Mouse (Mus musculus): ENCODE results near the gene Fbxw4. TPM values are rescaled to one million over a fixed set of nuclear protein-coding genes. Genes with fewer than 3 reads are reported as not detected.

The Fbxw4 gene
- polyA plus RNA-seq, 1 experiment from 2014 or later: 3.3 TPM

GRCm38 (mm10) chr19:45577141-45577750, 82.9 kb downstream of the Fbxw4 start:
- 68% methylated on average over 14 of the region's 14 CpGs for WGBS
- Histone ChIP-seq H3K4me3 (ENCODE audit: low read depth, low read length) (no peak overlapping the region), H3K27ac (replicated peaks; ENCODE audit: low read depth, low read length) (no peak overlapping the region), H3K4me2 (ENCODE audit: low read depth, severe bottlenecking) (no peak overlapping the region), H3K9me3 (ENCODE audit: control insufficient read depth, low read length) (no peaks in the 10 kb centered on the region), H3K27me3 (ENCODE audit: control insufficient read depth, insufficient read depth, low read length) (no peaks in the 10 kb centered on the region), H3K36me3 (ENCODE audit: control insufficient read depth, insufficient read depth, low read length) (peaks cover 2% of the 10 kb centered on the region; the same call in 1 of the 2 replicates), H3K9ac (ENCODE audit: low read length) (no peak overlapping the region), H3K4me1 (ENCODE audit: control insufficient read depth, insufficient read depth, low read length) (peaks cover 19% of the 10 kb centered on the region)
- no peak for ATAC-seq (ENCODE audit: insufficient number of reproducible peaks, low FRiP score, low TSS enrichment, low read depth)
- DNase-seq (ENCODE audit: low spot score): no peak

GRCm38 (mm10) chr19:45575632-45576001, 84.5 kb downstream of the Fbxw4 start:
- no peak for DNase-seq (ENCODE audit: low spot score)

GRCm38 (mm10) chr19:45574941-45575631, 85.0 kb downstream of the Fbxw4 start:
- H3K27ac ChIP-seq (replicated peaks; ENCODE audit: low read depth, low read length): no peak overlapping the region
- H3K4me2 ChIP-seq (ENCODE audit: low read depth, severe bottlenecking): no peak overlapping the region
- peak overlapping the region; percentile 1; the same call in 1 of the 2 replicates for H3K9ac ChIP-seq (ENCODE audit: low read length)
- peaks cover 19% of the 10 kb centered on the region for H3K4me1 ChIP-seq (ENCODE audit: control insufficient read depth, insufficient read depth, low read length)
- ATAC-seq (ENCODE audit: insufficient number of reproducible peaks, low FRiP score, low TSS enrichment, low read depth) (no peak), DNase-seq (ENCODE audit: low spot score) (no peak)
- 50% methylated on average over 19 of the region's 19 CpGs for WGBS
- H3K27me3 ChIP-seq (ENCODE audit: control insufficient read depth, insufficient read depth, low read length): no peaks in the 10 kb centered on the region
- H3K4me3 ChIP-seq (ENCODE audit: low read depth, low read length): no peak overlapping the region
- peaks cover 2% of the 10 kb centered on the region; the same call in 1 of the 2 replicates for H3K36me3 ChIP-seq (ENCODE audit: control insufficient read depth, insufficient read depth, low read length)
- no peaks in the 10 kb centered on the region for H3K9me3 ChIP-seq (ENCODE audit: control insufficient read depth, low read length)

More at GRCm38 (mm10) chr19:45575632-45576001, 84.5 kb downstream of the Fbxw4 start:
- H3K4me3 ChIP-seq (ENCODE audit: low read depth, low read length): no peak overlapping the region
- H3K36me3 ChIP-seq (ENCODE audit: control insufficient read depth, insufficient read depth, low read length): peaks cover 2% of the 10 kb centered on the region; the same call in 1 of the 2 replicates
- no peak overlapping the region for H3K4me2 ChIP-seq (ENCODE audit: low read depth, severe bottlenecking)
- H3K27me3 ChIP-seq (ENCODE audit: control insufficient read depth, insufficient read depth, low read length): no peaks in the 10 kb centered on the region
- H3K27ac ChIP-seq (replicated peaks; ENCODE audit: low read depth, low read length): no peak overlapping the region
- H3K9ac ChIP-seq (ENCODE audit: low read length): no peak overlapping the region
- peaks cover 18% of the 10 kb centered on the region for H3K4me1 ChIP-seq (ENCODE audit: control insufficient read depth, insufficient read depth, low read length)
- 5% methylated on average over 8 of the region's 8 CpGs for WGBS
- no peaks in the 10 kb centered on the region for H3K9me3 ChIP-seq (ENCODE audit: control insufficient read depth, low read length)
- ATAC-seq (ENCODE audit: insufficient number of reproducible peaks, low FRiP score, low TSS enrichment, low read depth): no peak

- H3K27me3 ChIP-seq (ENCODE audit: control insufficient read depth, insufficient read depth, low read length): 0 out of 2 replicates have a peak, but pooled peaks cover 3% of the 10 kb centered on the region
- H3K27ac ChIP-seq (replicated peaks; ENCODE audit: low read depth, low read length): 0 out of 2 replicates have a peak overlapping the region, but pooled peaks have one; percentile 30
- H3K9me3 ChIP-seq (ENCODE audit: control insufficient read depth, low read length): no peaks in the 10 kb centered on the region
- no peak overlapping the region for H3K4me3 ChIP-seq (ENCODE audit: low read depth, low read length)
- H3K36me3 ChIP-seq (ENCODE audit: control insufficient read depth, insufficient read depth, low read length): peaks cover 2% of the 10 kb centered on the region; the same call in 1 of the 2 replicates
- WGBS: 74% methylated on average over 7 of the region's 7 CpGs
- no peak for ATAC-seq (ENCODE audit: insufficient number of reproducible peaks, low FRiP score, low TSS enrichment, low read depth)
- DNase-seq (ENCODE audit: low spot score): no peak
- H3K4me2 ChIP-seq (ENCODE audit: low read depth, severe bottlenecking): no peak overlapping the region
- H3K9ac ChIP-seq (ENCODE audit: low read length): no peak overlapping the region
- peaks cover 26% of the 10 kb centered on the region for H3K4me1 ChIP-seq (ENCODE audit: control insufficient read depth, insufficient read depth, low read length)
Observed at GRCm38 (mm10) chr19:45574339-45574898, 85.7 kb downstream of the Fbxw4 start.

GRCm38 (mm10) chr19:45573861-45574267, 86.2 kb downstream of the Fbxw4 start:
- H3K4me1 ChIP-seq (ENCODE audit: control insufficient read depth, insufficient read depth, low read length): peaks cover 31% of the 10 kb centered on the region
- peak; percentile 78 for DNase-seq (ENCODE audit: low spot score)
- 28% methylated on average over 6 of the region's 6 CpGs for WGBS
- H3K27ac ChIP-seq (replicated peaks; ENCODE audit: low read depth, low read length): no peak overlapping the region
- peaks cover 2% of the 10 kb centered on the region; the same call in 1 of the 2 replicates for H3K36me3 ChIP-seq (ENCODE audit: control insufficient read depth, insufficient read depth, low read length)
- H3K27me3 ChIP-seq (ENCODE audit: control insufficient read depth, insufficient read depth, low read length): 0 out of 2 replicates have a peak, but pooled peaks cover 3% of the 10 kb centered on the region
- no peak overlapping the region for H3K4me2 ChIP-seq (ENCODE audit: low read depth, severe bottlenecking)
- no peak overlapping the region for H3K4me3 ChIP-seq (ENCODE audit: low read depth, low read length)
- H3K9ac ChIP-seq (ENCODE audit: low read length): no peak overlapping the region
- no peaks in the 10 kb centered on the region for H3K9me3 ChIP-seq (ENCODE audit: control insufficient read depth, low read length)
- ATAC-seq (ENCODE audit: insufficient number of reproducible peaks, low FRiP score, low TSS enrichment, low read depth): no peak

GRCm38 (mm10) chr19:45573033-45573432, 87.1 kb downstream of the Fbxw4 start:
- Histone ChIP-seq H3K27me3 (ENCODE audit: control insufficient read depth, insufficient read depth, low read length) (0 out of 2 replicates have a peak, but pooled peaks cover 3% of the 10 kb centered on the region), H3K4me1 (ENCODE audit: control insufficient read depth, insufficient read depth, low read length) (peaks cover 34% of the 10 kb centered on the region), H3K36me3 (ENCODE audit: control insufficient read depth, insufficient read depth, low read length) (peaks cover 2% of the 10 kb centered on the region; the same call in 1 of the 2 replicates), H3K9me3 (ENCODE audit: control insufficient read depth, low read length) (no peaks in the 10 kb centered on the region), H3K4me2 (ENCODE audit: low read depth, severe bottlenecking) (no peak overlapping the region), H3K9ac (ENCODE audit: low read length) (no peak overlapping the region), H3K27ac (replicated peaks; ENCODE audit: low read depth, low read length) (no peak overlapping the region), H3K4me3 (ENCODE audit: low read depth, low read length) (no peak overlapping the region)
- no peak for ATAC-seq (ENCODE audit: insufficient number of reproducible peaks, low FRiP score, low TSS enrichment, low read depth)
- 80% methylated on average over 6 of the region's 6 CpGs for WGBS
- DNase-seq (ENCODE audit: low spot score): no peak

GRCm38 (mm10) chr19:45567367-45567766, 92.7 kb downstream of the Fbxw4 start:
- no peak overlapping the region for H3K9ac ChIP-seq (ENCODE audit: low read length)
- peaks cover 49% of the 10 kb centered on the region for H3K4me1 ChIP-seq (ENCODE audit: control insufficient read depth, insufficient read depth, low read length)
- 0 out of 2 replicates have a peak, but pooled peaks cover 3% of the 10 kb centered on the region for H3K27me3 ChIP-seq (ENCODE audit: control insufficient read depth, insufficient read depth, low read length)
- no peaks in the 10 kb centered on the region for H3K9me3 ChIP-seq (ENCODE audit: control insufficient read depth, low read length)
- no peak for ATAC-seq (ENCODE audit: insufficient number of reproducible peaks, low FRiP score, low TSS enrichment, low read depth)
- no peak overlapping the region for H3K27ac ChIP-seq (replicated peaks; ENCODE audit: low read depth, low read length)
- H3K4me2 ChIP-seq (ENCODE audit: low read depth, severe bottlenecking): no peak overlapping the region
- H3K4me3 ChIP-seq (ENCODE audit: low read depth, low read length): no peak overlapping the region
- WGBS: 30% methylated on average over 14 of the region's 14 CpGs
- DNase-seq (ENCODE audit: low spot score): no peak
- H3K36me3 ChIP-seq (ENCODE audit: control insufficient read depth, insufficient read depth, low read length): no peaks in the 10 kb centered on the region; the same call in 1 of the 2 replicates

- Histone ChIP-seq H3K9me3 (ENCODE audit: control insufficient read depth, low read length) (no peaks in the 10 kb centered on the region), H3K36me3 (ENCODE audit: control insufficient read depth, insufficient read depth, low read length) (no peaks in the 10 kb centered on the region; the same call in 1 of the 2 replicates), H3K4me1 (ENCODE audit: control insufficient read depth, insufficient read depth, low read length) (peaks cover 49% of the 10 kb centered on the region), H3K27me3 (ENCODE audit: control insufficient read depth, insufficient read depth, low read length) (0 out of 2 replicates have a peak, but pooled peaks cover 3% of the 10 kb centered on the region), H3K4me2 (ENCODE audit: low read depth, severe bottlenecking) (no peak overlapping the region), H3K9ac (ENCODE audit: low read length) (no peak overlapping the region), H3K4me3 (ENCODE audit: low read depth, low read length) (no peak overlapping the region), H3K27ac (replicated peaks; ENCODE audit: low read depth, low read length) (peak overlapping the region; percentile 61; the same call in 1 of the 2 replicates)
- DNase-seq (ENCODE audit: low spot score) (no peak), ATAC-seq (ENCODE audit: insufficient number of reproducible peaks, low FRiP score, low TSS enrichment, low read depth) (peak; percentile 42; the same call in 1 of the 2 replicates)
- WGBS: 49% methylated on average over 15 of the region's 15 CpGs
Observed at GRCm38 (mm10) chr19:45565925-45566715, 94.0 kb downstream of the Fbxw4 start.
